Mouse (Mus musculus) limb, embryonic 11.5 days (tissue): Measurements from ENCODE around the gene Npas2. TPM values are rescaled to one million over a fixed set of nuclear protein-coding genes. Genes with fewer than 3 reads are reported as not detected.

Experiments
- ATAC-seq: fragments of 200-750 bp; cut with Nextera tagmentation; 2 replicates; pipeline ENCODE4 v1.8.0; 2017; ENCODE audit warnings: low read depth; ENCODE audit not compliant: insufficient number of reproducible peaks, low FRiP score, low TSS enrichment
- DNase-seq: peaks from one replicate; pipeline ENCODE4 v3.0.0-alpha.2; 2015; ENCODE audit warnings: low spot score
- H3K27ac ChIP-seq: fragments of 300-500 bp; sonication (generic); replicated peaks from 2 replicates; pipeline ENCODE4 v1.5.1; 2014; ENCODE audit warnings: low read depth, mild to moderate bottlenecking, low read length
- H3K27me3 ChIP-seq: fragments of 300-500 bp; sonication (generic); 2 replicates; pipeline ENCODE4 v1.6.1; 2014; ENCODE audit warnings: mild to moderate bottlenecking, low read length, mixed read lengths; ENCODE audit not compliant: control insufficient read depth, insufficient read depth
- H3K36me3 ChIP-seq: fragments of 300-500 bp; sonication (generic); 2 replicates; pipeline ENCODE4 v1.6.1; 2014; ENCODE audit warnings: mild to moderate bottlenecking, low read length, moderate library complexity, mixed read lengths; ENCODE audit not compliant: control insufficient read depth, insufficient read depth
- H3K4me1 ChIP-seq: fragments of 300-500 bp; sonication (generic); 2 replicates; pipeline ENCODE4 v1.6.1; 2014; ENCODE audit warnings: low read length, mixed read lengths; ENCODE audit not compliant: control insufficient read depth, insufficient read depth
- H3K4me2 ChIP-seq: fragments of 300-500 bp; sonication (generic); 2 replicates; pipeline ENCODE4 v1.6.1; 2014; ENCODE audit warnings: low read depth, mild to moderate bottlenecking, moderate library complexity; ENCODE audit not compliant: severe bottlenecking
- H3K4me3 ChIP-seq: fragments of 300-500 bp; sonication (generic); 2 replicates; pipeline ENCODE4 v1.5.1; 2014; ENCODE audit warnings: low read depth, low read length
- H3K9ac ChIP-seq: fragments of 300-500 bp; sonication (generic); 2 replicates; pipeline ENCODE4 v1.6.1; 2014; ENCODE audit warnings: mild to moderate bottlenecking, low read length
- H3K9me3 ChIP-seq: fragments of 300-500 bp; sonication (generic); 2 replicates; pipeline ENCODE4 v1.6.1; 2016; ENCODE audit warnings: low read length; ENCODE audit not compliant: control insufficient read depth
- WGBS: fragments of 180-500 bp; shearing (Covaris S2); extraction: QIAGEN DNeasy Blood & Tissue Kit; methylation state at CpG from one replicate; pipeline ENCODE4 v1.1.7; 2014; 5-methylcytosine and 5-hydroxymethylcytosine counted together
- polyA plus RNA-seq: library from polyadenylated mRNA; unstranded; fragments of >200 nt; fragmentation: Nextera tagmentation; extraction: Ambion mirVana; gene quantifications from 2 replicates; pipeline ENCODE4 v1.2.1, GENCODE M21; 2014

Npas2 gene
- 0.03 TPM in 1 of 2 replicates, not detected in the other for polyA plus RNA-seq

DNA sequence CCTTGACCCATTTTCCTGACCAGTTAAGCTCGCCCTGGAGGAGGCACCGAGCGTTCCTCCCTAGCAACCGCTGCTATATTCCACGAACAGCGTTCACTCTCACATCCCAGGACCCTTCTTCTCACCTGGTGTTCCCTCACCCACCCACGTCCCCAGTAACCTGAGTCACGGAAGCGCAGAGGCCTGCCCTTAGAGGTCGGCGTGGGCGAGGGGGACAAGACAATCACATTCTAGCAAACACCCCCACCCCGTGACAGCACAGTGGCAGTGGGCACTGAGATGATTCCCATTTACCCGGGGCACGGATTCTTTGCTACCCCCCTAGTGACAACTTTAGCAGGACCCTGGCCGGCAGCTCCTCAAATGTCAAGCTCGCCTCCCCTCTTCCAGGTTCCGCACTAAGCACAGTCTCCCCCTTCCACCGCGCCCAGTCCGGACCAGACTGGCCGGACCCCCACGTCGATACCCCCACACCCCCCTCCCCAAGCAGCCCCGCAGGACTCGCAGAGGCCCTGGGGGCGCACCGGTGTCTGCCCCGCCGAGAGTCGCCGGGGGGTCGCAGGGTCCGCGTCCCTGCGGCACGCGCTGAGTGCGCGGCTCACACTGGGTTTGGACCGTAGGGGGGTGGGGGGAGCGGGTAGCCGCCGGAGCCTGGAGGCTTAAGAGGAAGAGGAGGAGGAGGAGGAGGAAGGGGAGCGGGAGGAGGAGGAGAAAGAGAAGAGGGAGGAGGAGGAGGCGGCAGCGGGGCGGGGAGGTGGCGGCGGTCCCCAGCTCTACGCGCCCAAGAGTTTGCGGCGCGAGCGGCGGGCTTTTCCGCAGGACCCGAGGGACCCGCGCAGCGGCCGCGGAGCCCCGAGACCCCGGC lies at the start of gene Npas2:
Npas2 (plus strand) TSS at position 735 of the 865 bp plus-strand sequence.
- Histone ChIP-seq H3K4me2 (peak within 1 kb of the TSS; percentile 98), H3K27ac (no peak within 1 kb of the TSS), H3K4me1 (peaks cover 12% of the 10 kb centered on the region), H3K27me3 (peaks cover 44% of the 10 kb centered on the region), H3K4me3 (peak within 1 kb of the TSS; percentile 56), H3K9me3 (no peaks in the 10 kb centered on the region), H3K36me3 (no peaks in the 10 kb centered on the region), H3K9ac (peak within 1 kb of the TSS; percentile 57)
- ATAC-seq: no peak
- under 1% methylated on average over 46 of the region's 66 CpGs for WGBS
- peak; percentile 42 for DNase-seq

DNA sequence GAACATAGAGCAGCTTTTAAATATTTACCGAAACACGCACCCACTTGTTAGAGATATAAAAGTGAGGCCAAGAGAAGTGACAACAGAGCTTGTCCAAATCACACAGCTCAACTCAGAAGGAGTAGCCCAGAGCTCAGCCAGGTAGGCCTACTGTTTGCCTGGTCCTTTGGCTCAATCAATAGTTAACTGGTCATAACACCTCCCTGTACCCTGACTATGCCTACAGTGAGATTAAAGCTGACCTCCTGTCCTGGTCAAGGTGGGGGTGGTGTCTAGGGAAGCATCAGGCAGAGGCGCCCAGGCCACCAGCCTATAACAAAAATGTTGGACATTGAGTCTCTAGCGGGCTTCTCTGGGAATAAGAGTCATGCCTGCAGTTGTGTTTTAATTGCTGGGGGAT lies 36.8 kb upstream of the Npas2 start:
- no peak overlapping the region for H3K27ac ChIP-seq
- no peaks in the 10 kb centered on the region for H3K9me3 ChIP-seq
- no peaks in the 10 kb centered on the region for H3K27me3 ChIP-seq
- H3K9ac ChIP-seq: no peak overlapping the region
- 88% methylated on average over 4 of the region's 4 CpGs for WGBS
- no peaks in the 10 kb centered on the region for H3K36me3 ChIP-seq
- ATAC-seq (no peak), DNase-seq (no peak)
- no peak overlapping the region for H3K4me3 ChIP-seq
- H3K4me1 ChIP-seq: no peaks in the 10 kb centered on the region
- no peak overlapping the region for H3K4me2 ChIP-seq

DNA sequence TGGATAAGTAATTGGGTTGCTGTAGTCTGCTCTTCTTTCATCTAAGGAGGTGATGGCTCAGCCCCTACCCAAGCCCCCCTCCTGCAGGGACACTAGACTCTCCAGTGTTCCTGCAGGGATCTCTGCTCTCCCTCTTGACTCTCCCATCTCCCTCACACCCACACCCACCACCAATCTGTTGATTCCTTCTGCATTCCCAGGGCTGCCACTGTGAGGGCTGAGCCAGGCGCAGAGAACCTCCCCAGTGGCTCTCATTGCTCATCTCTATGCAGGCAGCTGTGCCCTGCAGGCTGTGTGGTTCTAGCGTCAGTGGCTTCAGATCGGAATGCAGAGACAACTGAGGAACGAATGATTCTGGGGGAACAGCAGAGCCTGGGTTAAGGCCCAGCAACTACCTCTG lies 33.4 kb upstream of the Npas2 start:
- Histone ChIP-seq H3K27ac (no peak overlapping the region), H3K9me3 (no peaks in the 10 kb centered on the region), H3K4me2 (no peak overlapping the region), H3K27me3 (no peaks in the 10 kb centered on the region), H3K36me3 (no peaks in the 10 kb centered on the region), H3K4me1 (no peaks in the 10 kb centered on the region), H3K4me3 (no peak overlapping the region), H3K9ac (no peak overlapping the region)
- no peak for DNase-seq
- 64% methylated on average over 4 of the region's 4 CpGs for WGBS
- ATAC-seq: no peak

DNA sequence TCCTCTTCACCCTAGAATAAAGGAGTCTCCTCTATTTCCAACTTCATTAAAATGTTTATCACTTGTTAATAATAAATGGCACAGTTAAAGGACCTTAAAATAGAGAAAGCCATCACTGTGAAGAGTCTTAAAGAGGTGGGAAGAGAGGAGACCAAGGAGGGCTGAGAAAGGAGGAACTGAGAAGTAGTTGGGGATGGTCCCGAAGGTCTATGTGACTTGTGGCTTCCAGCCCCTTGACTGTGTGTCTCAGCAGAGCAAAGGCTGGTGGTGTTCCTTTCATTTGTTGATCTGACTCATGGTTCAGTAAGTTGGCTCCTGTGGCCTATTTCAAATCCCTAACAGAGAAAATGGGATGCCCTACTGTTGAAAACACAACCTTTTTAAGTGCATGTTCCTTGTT lies 30.5 kb upstream of the Npas2 start:
- Histone ChIP-seq H3K4me3 (no peak overlapping the region), H3K27me3 (no peaks in the 10 kb centered on the region), H3K9me3 (no peaks in the 10 kb centered on the region), H3K27ac (no peak overlapping the region), H3K4me1 (no peaks in the 10 kb centered on the region), H3K9ac (no peak overlapping the region), H3K4me2 (no peak overlapping the region), H3K36me3 (no peaks in the 10 kb centered on the region)
- DNase-seq (no peak), ATAC-seq (no peak)
- 79% methylated on average over 1 of the region's 1 CpGs for WGBS

- Histone ChIP-seq H3K27ac (no peak overlapping the region), H3K4me1 (no peaks in the 10 kb centered on the region), H3K36me3 (no peaks in the 10 kb centered on the region), H3K9ac (no peak overlapping the region), H3K27me3 (no peaks in the 10 kb centered on the region), H3K9me3 (no peaks in the 10 kb centered on the region), H3K4me2 (no peak overlapping the region), H3K4me3 (no peak overlapping the region)
- ATAC-seq: no peak
- DNase-seq: no peak
- WGBS: 89% methylated on average over 5 of the region's 5 CpGs
Measured at GRCm38 (mm10) chr1:39176690-39177089, 16.8 kb upstream of the Npas2 start.

GRCm38 (mm10) chr1:39177211-39177610 lies 16.3 kb upstream of the Npas2 start:
- ATAC-seq: no peak
- no peaks in the 10 kb centered on the region for H3K36me3 ChIP-seq

GRCm38 (mm10) chr1:39179806-39180205 lies 13.7 kb upstream of the Npas2 start:
- H3K4me2 ChIP-seq: no peak overlapping the region
- no peaks in the 10 kb centered on the region for H3K36me3 ChIP-seq
- ATAC-seq (no peak), DNase-seq (no peak)
- no peaks in the 10 kb centered on the region for H3K27me3 ChIP-seq
- no peak overlapping the region for H3K4me3 ChIP-seq
- no peak overlapping the region for H3K27ac ChIP-seq
- H3K4me1 ChIP-seq: no peaks in the 10 kb centered on the region
- H3K9me3 ChIP-seq: no peaks in the 10 kb centered on the region
- no peak overlapping the region for H3K9ac ChIP-seq
- 97% methylated on average over 11 of the region's 11 CpGs for WGBS

More at GRCm38 (mm10) chr1:39177211-39177610, 16.3 kb upstream of the Npas2 start:
- DNase-seq: no peak
- no peaks in the 10 kb centered on the region for H3K27me3 ChIP-seq
- no peaks in the 10 kb centered on the region for H3K4me1 ChIP-seq
- no peak overlapping the region for H3K9ac ChIP-seq
- H3K27ac ChIP-seq: no peak overlapping the region
- no peak overlapping the region for H3K4me2 ChIP-seq
- no peaks in the 10 kb centered on the region for H3K9me3 ChIP-seq
- 88% methylated on average over 14 of the region's 14 CpGs for WGBS
- H3K4me3 ChIP-seq: no peak overlapping the region

- WGBS: 100% methylated on average over 1 of the region's 1 CpGs
- no peak for ATAC-seq
- no peaks in the 10 kb centered on the region for H3K36me3 ChIP-seq
Measured at GRCm38 (mm10) chr1:39180517-39180916, 13.0 kb upstream of the Npas2 start.

More at GRCm38 (mm10) chr1:39180517-39180916, 13.0 kb upstream of the Npas2 start:
- no peak overlapping the region for H3K4me2 ChIP-seq
- no peak overlapping the region for H3K4me3 ChIP-seq
- H3K4me1 ChIP-seq: no peaks in the 10 kb centered on the region
- DNase-seq: no peak
- no peaks in the 10 kb centered on the region for H3K9me3 ChIP-seq
- H3K27ac ChIP-seq: no peak overlapping the region
- no peaks in the 10 kb centered on the region for H3K27me3 ChIP-seq
- no peak overlapping the region for H3K9ac ChIP-seq
